Mouse (Mus musculus): Measurements from ENCODE around the gene Chek2. TPM values are rescaled to one million over a fixed set of nuclear protein-coding genes. Genes with fewer than 3 reads are reported as not detected.

Gene Chek2
- polyA plus RNA-seq, 1 experiment from 2014 or later = 23.6 TPM

DNA sequence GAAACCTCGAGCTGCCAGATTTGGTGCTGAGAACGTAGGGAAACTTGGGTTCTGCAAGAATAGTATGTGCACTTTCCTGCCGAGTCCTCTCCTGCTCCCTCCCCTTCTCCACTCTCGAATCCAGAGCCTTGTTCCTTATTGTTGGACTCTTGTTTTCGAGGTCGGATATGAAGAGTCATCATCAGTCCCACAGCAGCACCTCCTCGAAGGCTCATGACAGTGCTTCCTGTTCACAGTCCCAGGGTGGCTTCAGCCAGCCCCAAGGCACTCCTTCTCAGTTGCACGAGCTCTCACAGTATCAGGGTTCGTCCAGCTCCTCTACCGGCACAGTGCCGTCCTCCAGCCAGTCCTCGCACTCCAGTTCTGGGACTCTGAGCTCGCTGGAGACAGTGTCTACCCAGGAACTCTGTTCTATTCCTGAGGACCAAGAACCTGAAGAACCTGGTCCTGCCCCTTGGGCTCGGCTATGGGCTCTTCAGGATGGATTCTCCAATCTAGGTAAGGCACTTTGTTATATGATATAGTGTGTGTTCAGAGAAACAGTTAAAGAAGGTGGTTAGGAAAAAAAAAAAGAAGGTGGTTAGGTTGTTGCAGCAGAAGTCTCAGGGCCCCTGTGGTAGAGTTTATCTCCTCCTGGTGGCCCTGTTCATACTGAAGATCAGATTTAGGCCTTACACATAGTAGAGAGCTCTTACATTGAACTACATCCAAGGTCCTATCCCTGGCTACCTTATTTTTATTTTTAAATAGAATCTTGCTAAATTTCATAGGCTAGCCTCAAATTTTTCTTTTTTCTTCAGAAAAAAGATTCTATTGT is 1.5 kb downstream of the Chek2 start:
- peaks cover 43% of the 10 kb centered on the region for H3K36me3 ChIP-seq
- peak overlapping the region; percentile 77; the same call in 1 of the 2 replicates for H3K4me2 ChIP-seq (replicated peaks)
- WGBS = 92% methylated on average over 14 of the region's 14 CpGs
- ATAC-seq (ENCODE audit: low FRiP score, low read depth) = no peak
- H3K27ac ChIP-seq = no peak overlapping the region
- H3K9me3 ChIP-seq = no peaks in the 10 kb centered on the region
- H3K9ac ChIP-seq = no peak overlapping the region
- no peak overlapping the region for H3K4me3 ChIP-seq
- peaks cover 14% of the 10 kb centered on the region; the same call in 1 of the 2 replicates for H3K4me1 ChIP-seq
- no peaks in the 10 kb centered on the region for H3K27me3 ChIP-seq

DNA sequence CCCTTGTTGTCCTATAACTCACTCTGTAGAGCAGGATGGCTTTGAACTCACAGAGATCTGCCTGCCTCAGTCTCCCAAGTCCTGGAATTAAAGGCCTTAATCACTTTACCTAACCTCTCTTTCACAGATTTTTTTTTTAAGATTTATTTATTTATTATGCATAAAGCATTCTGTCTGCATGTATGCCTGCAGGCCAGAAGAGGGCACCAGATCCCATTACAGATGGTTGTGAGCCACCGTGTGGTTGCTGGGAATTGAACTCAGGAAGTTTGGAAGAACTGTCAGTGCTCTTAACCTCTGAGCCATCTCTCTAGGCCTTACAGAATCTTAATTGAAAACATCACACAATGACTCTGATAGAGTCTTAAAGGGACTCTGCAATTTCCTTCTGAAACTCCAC is 13.2 kb downstream of the Chek2 start:
- no peak overlapping the region for H3K4me3 ChIP-seq
- ATAC-seq (ENCODE audit: low FRiP score, low read depth) = no peak
- no peaks in the 10 kb centered on the region for H3K27me3 ChIP-seq
- no peak overlapping the region for H3K4me2 ChIP-seq (replicated peaks)
- peaks cover 30% of the 10 kb centered on the region for H3K36me3 ChIP-seq
- WGBS = 81% methylated on average over 1 of the region's 1 CpGs
- H3K9me3 ChIP-seq = 0 out of 2 replicates have a peak, but pooled peaks cover 5% of the 10 kb centered on the region
- no peak overlapping the region for H3K27ac ChIP-seq
- peaks cover 5% of the 10 kb centered on the region; the same call in 1 of the 2 replicates for H3K4me1 ChIP-seq
- H3K9ac ChIP-seq = no peak overlapping the region

DNA sequence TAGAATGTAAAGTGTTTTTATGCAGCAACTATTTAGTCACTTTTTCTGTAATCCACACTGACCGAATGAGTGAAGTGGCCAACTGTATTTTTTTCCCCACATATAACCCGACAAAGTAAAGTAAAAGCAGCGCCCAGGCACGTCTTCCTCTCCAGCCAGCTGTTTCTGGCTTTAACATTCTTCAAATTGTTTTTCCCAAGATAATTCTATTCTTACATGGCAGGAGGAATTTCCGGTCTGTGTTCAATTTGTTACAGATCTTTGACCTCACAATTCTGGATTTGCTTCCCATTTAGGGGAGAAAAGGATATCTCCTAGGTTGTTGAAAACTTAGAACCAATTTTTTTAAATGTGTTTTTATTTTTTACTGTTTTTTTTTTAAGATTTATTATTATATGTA is 17.3 kb downstream of the Chek2 start:
- Histone ChIP-seq H3K36me3 (peaks cover 36% of the 10 kb centered on the region), H3K9ac (no peak overlapping the region)

GRCm38 (mm10) chr5:110859013-110859650 is 19.4 kb downstream of the Chek2 start:
- no peak overlapping the region for H3K9ac ChIP-seq
- H3K4me2 ChIP-seq (replicated peaks) = no peak overlapping the region; the same call in 1 of the 2 replicates
- H3K4me1 ChIP-seq = peaks cover 2% of the 10 kb centered on the region; the same call in 1 of the 2 replicates
- H3K4me3 ChIP-seq = no peak overlapping the region
- peaks cover 36% of the 10 kb centered on the region for H3K36me3 ChIP-seq
- no peaks in the 10 kb centered on the region for H3K27me3 ChIP-seq
- 59% methylated on average over 13 of the region's 13 CpGs for WGBS
- H3K27ac ChIP-seq = peak overlapping the region; percentile 65
- peak; percentile 24; the same call in 1 of the 2 replicates for ATAC-seq (ENCODE audit: low FRiP score, low read depth)
- H3K9me3 ChIP-seq = no peaks in the 10 kb centered on the region

More for the DNA sequence above, 17.3 kb downstream of the Chek2 start:
- 53% methylated on average over 5 of the region's 5 CpGs for WGBS
- Histone ChIP-seq H3K27me3 (no peaks in the 10 kb centered on the region), H3K9me3 (0 out of 2 replicates have a peak, but pooled peaks cover 5% of the 10 kb centered on the region), H3K4me1 (peaks cover 5% of the 10 kb centered on the region; the same call in 1 of the 2 replicates), H3K27ac (no peak overlapping the region), H3K4me3 (no peak overlapping the region), H3K4me2 (replicated peaks) (no peak overlapping the region)
- ATAC-seq (ENCODE audit: low FRiP score, low read depth) = no peak

DNA sequence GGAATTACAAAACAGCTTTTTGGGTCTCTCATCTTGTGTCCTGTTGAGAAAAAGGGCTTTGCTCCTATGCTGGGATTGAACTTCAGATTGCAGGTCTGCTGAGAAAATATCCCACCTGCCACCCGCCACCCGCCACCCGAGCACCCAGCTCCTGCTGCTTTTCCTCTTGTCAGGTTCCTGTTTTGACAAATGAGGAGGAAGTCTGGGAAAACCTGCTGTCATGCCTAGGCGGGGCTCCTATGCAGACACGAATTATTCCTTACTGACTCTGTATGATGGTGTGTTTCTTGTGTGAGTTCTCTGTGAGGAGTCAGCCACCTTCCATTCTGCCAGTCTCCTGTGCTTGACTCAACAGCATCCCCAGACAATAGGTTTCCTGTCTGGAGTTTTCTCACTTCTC is 20.7 kb downstream of the Chek2 start:
- ATAC-seq (ENCODE audit: low FRiP score, low read depth) = no peak

GRCm38 (mm10) chr5:110868460-110868859 is 28.7 kb downstream of the Chek2 start:
- 87% methylated on average over 4 of the region's 4 CpGs for WGBS
- Histone ChIP-seq H3K4me3 (no peak overlapping the region), H3K9ac (no peak overlapping the region), H3K36me3 (peaks cover 43% of the 10 kb centered on the region), H3K27me3 (no peaks in the 10 kb centered on the region), H3K4me1 (peaks cover 11% of the 10 kb centered on the region; the same call in 1 of the 2 replicates), H3K4me2 (replicated peaks) (no peak overlapping the region), H3K9me3 (no peaks in the 10 kb centered on the region), H3K27ac (no peak overlapping the region)
- no peak for ATAC-seq (ENCODE audit: low FRiP score, low read depth)

More for the DNA sequence above, 20.7 kb downstream of the Chek2 start:
- Histone ChIP-seq H3K4me3 (no peak overlapping the region), H3K27me3 (no peaks in the 10 kb centered on the region), H3K36me3 (peaks cover 36% of the 10 kb centered on the region), H3K4me1 (no peaks in the 10 kb centered on the region), H3K4me2 (replicated peaks) (no peak overlapping the region), H3K9me3 (no peaks in the 10 kb centered on the region), H3K27ac (no peak overlapping the region), H3K9ac (no peak overlapping the region)
- WGBS = 96% methylated on average over 5 of the region's 5 CpGs

- Histone ChIP-seq H3K4me3 (no peak overlapping the region), H3K4me1 (peaks cover 11% of the 10 kb centered on the region; the same call in 1 of the 2 replicates), H3K27ac (no peak overlapping the region), H3K4me2 (replicated peaks) (no peak overlapping the region), H3K9me3 (no peaks in the 10 kb centered on the region), H3K27me3 (no peaks in the 10 kb centered on the region), H3K36me3 (peaks cover 40% of the 10 kb centered on the region), H3K9ac (no peak overlapping the region)
- 69% methylated on average over 8 of the region's 8 CpGs for WGBS
- no peak for ATAC-seq (ENCODE audit: low FRiP score, low read depth)
Observed at GRCm38 (mm10) chr5:110869242-110869669, 29.5 kb downstream of the Chek2 start.

DNA sequence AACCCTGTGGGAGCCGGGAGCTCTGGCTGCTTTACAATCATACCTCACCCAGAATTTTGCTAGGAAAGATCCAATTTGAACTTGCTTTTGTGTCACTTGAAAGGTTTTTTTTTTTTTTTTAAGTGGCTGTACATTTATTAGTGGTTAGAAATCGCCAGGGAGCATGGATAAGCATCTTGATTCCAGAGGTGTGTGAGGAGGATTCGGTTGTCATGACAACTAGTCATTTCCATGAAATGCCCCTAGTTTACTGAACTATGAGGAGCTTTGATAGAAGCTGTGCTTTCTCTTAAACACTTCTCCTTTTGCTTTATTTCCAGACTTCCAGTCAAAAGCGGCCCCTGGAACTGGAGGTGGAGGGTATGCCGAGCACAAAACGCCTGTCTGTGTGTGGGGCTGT is 33.4 kb downstream of the Chek2 start:
- H3K36me3 ChIP-seq = peaks cover 23% of the 10 kb centered on the region; the same call in 1 of the 2 replicates
- ATAC-seq (ENCODE audit: low FRiP score, low read depth) = no peak
- H3K4me1 ChIP-seq = peaks cover 36% of the 10 kb centered on the region
- H3K27ac ChIP-seq = no peak overlapping the region
- no peak overlapping the region for H3K4me3 ChIP-seq
- no peak overlapping the region for H3K9ac ChIP-seq
- H3K4me2 ChIP-seq (replicated peaks) = no peak overlapping the region
- no peaks in the 10 kb centered on the region for H3K27me3 ChIP-seq
- H3K9me3 ChIP-seq = no peaks in the 10 kb centered on the region
- WGBS = 84% methylated on average over 6 of the region's 6 CpGs

DNA sequence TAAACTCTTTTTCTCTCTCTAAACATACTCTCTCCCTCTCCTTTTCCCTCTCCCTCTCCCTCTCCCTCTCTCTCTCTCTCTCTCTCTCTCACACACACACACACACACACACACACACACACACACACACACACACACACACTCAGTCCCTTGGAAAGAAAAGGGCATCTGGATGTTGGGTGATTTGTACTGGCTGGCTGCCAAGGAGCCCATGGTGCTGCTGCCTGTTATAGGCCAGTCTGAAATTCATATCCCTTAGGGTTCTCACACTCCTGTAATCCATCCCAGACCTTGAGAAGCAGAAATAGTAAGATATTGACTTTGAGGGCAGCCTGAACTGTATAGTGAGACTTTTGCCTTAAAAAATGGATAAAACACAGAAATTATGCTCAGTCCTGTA is 34.9 kb downstream of the Chek2 start:
- peak; percentile 72 for ATAC-seq (ENCODE audit: low FRiP score, low read depth)
- no peaks in the 10 kb centered on the region for H3K27me3 ChIP-seq
- peaks cover 38% of the 10 kb centered on the region for H3K4me1 ChIP-seq
- peaks cover 23% of the 10 kb centered on the region; the same call in 1 of the 2 replicates for H3K36me3 ChIP-seq
- no peak overlapping the region for H3K9ac ChIP-seq
- peak overlapping the region; percentile 77; the same call in 1 of the 2 replicates for H3K27ac ChIP-seq
- H3K4me2 ChIP-seq (replicated peaks) = no peak overlapping the region
- no peaks in the 10 kb centered on the region for H3K9me3 ChIP-seq
- no peak overlapping the region for H3K4me3 ChIP-seq

GRCm38 (mm10) chr5:110875286-110875685 is 35.5 kb downstream of the Chek2 start:
- Histone ChIP-seq H3K27me3 (no peaks in the 10 kb centered on the region), H3K36me3 (peaks cover 18% of the 10 kb centered on the region; the same call in 1 of the 2 replicates), H3K4me3 (no peak overlapping the region), H3K4me1 (peaks cover 41% of the 10 kb centered on the region), H3K4me2 (replicated peaks) (no peak overlapping the region; the same call in 1 of the 2 replicates), H3K9ac (0 out of 2 replicates have a peak overlapping the region, but pooled peaks have one; percentile 19), H3K9me3 (no peaks in the 10 kb centered on the region), H3K27ac (peak overlapping the region; percentile 77; the same call in 1 of the 2 replicates)
- ATAC-seq (ENCODE audit: low FRiP score, low read depth) = peak; percentile 25; the same call in 1 of the 2 replicates
- WGBS = 73% methylated on average over 1 of the region's 1 CpGs

DNA sequence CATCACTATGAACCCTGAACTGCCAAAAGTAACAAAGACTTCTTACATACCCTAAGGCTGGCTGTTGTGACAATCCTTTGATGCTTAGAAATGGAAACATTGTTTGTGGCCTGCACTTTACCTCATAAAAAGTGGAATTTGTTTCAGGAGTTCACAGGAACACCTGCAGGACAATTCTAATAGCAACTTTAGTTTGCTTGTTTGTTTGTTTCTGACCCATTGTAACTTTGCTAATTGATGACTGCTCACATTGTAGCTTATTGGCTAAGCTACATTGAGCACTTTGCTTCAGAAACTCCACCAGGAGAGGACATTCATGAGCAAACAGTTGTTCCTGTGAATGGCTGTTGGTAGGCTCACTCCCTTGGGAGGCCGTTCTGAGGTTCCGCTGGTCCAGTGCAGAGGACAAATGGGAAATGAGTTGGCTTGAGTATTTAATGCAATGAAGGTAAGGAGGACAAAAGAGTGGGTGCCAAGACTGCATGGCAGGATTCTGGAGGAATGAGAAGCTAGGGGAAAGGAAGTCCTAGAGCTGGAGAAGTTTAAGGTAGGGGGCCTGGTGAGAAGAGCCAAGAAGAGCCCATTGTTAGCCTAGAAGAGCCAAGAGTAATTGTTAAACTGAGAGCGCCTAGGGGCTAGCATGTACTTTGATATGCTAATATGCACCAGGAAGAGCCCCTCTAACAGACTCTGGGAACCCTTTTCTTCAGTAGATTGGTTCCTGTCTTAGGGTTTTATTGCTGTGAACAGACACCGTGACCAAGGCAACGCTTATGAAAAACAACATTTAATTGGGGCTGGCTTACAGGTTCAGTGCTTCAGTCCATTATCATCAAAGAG is 38.1 kb downstream of the Chek2 start:
- Histone ChIP-seq H3K36me3 (peaks cover 7% of the 10 kb centered on the region), H3K4me1 (peaks cover 43% of the 10 kb centered on the region), H3K27me3 (no peaks in the 10 kb centered on the region), H3K4me3 (no peak overlapping the region), H3K27ac (no peak overlapping the region), H3K9me3 (no peaks in the 10 kb centered on the region), H3K4me2 (replicated peaks) (no peak overlapping the region), H3K9ac (no peak overlapping the region)
- 72% methylated on average over 5 of the region's 5 CpGs for WGBS
- no peak for ATAC-seq (ENCODE audit: low FRiP score, low read depth)

All from limb, embryonic 13.5 days (tissue).